Mouse (Mus musculus): Measurements from ENCODE around the gene Cramp1l.
"Not testable (repeated sequence)": the region's sequence is repeated elsewhere in the genome, so short reads cannot be mapped to it uniquely, and the experiment has no call there.

Gene Cramp1l

DNA sequence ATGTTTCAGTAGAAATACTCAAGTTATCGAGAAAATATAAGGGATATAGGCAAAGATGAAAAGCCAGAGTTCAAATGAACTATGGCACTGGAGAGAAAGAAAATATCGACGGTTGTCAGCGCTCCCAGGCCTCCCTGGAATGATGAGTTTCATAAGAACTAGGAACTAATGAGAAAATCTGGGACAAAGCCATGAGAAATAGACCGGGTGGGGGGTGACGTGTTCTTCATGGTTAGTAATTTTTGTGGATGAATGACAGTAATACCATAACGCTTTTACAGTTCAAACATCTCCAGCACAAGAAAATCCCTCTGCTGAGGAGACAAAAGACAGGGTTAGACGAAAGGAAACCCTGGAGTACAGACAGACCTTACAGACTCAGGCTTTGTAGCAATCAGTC, 56.2 kb downstream of the Cramp1l start:
- no peak for DNase-seq (ENCODE audit: low read depth, low spot score)

GRCm38 (mm10) chr17:24953291-24953690, 62.3 kb downstream of the Cramp1l start:
- DNase-seq (ENCODE audit: low read depth, low spot score) = no peak

- DNase-seq (ENCODE audit: low read depth, low spot score) = peak; percentile 56
Measured at GRCm38 (mm10) chr17:24950671-24951070, 64.9 kb downstream of the Cramp1l start.

DNA sequence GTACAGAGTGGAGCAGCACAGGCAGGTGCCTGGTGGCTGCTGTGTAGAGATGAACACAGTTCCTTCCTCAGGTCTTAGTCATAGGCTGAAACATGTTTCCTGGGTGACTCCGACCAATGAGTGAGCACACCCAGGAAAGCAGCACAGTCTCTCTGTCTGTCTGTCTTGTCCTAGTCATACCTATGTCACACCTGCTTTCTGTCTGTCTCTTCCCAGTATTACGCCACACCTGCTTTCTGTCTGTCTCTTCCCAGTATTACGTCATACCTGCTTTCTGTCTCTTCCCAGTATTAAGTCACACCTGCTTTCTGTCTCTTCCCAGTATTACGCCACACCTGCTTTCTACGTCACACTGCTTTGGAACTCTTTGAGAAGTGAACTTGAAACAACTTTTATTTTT, 67.4 kb downstream of the Cramp1l start:
- DNase-seq (ENCODE audit: low read depth, low spot score) = no peak

DNA sequence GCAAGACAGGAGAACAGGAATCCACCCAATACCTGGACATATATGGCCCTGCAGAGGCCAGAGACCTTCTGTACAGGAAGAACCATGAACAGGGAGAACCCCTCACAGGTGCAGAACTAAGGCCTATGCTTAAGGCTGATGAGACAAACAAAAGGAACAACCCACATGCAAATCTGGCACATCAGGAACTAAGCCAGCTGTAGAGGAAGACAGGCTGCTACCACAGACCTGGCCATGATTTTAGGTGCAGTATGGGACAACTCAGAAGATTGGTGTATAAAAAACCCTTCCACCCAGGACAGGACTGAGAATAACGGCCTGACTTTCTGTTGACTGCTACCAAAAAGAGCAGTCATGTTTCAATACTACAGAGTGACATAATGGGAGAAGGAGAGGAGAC, 72.0 kb downstream of the Cramp1l start:
- DNase-seq (ENCODE audit: low read depth, low spot score) = not testable (repeated sequence)

DNA sequence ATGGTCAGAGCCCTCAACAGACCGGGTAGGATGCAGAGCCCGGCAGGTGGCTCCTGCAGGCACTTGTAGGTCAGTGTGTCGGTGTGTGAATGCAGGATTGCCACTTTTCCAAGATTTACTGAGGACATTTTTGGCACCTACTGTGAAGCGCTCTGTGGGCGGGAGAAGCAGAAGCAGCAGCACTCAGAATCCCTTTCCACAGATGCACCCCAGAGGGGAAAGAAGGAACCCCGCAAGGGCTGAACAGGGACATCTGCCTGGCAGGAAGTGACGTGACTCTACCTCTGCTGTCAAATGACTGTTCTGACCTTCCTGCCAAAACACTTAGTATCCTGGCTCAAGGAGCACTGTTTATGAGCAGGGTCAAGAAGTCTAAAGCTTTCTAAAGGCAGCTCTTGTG, 72.6 kb downstream of the Cramp1l start:
- no peak for DNase-seq (ENCODE audit: low read depth, low spot score)

DNA sequence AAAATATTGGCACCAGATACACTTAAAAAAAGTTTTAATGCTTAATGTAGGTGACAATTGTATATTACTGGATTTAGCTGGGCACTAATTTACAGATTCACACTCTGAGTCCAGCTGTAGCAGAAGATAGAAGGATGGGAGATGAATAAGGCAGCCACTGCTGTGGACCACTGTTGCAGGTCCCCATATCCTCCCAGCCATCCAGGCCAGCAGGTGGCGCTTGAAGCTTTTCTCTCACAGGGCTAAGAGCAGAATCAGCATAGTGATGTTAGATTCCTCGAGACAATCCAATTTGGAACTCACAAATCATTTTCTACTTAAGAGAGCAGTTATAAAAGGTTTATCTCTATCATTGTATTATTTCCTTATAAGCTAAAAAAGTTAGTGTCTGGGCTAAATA, 73.1 kb downstream of the Cramp1l start:
- not testable (repeated sequence) for DNase-seq (ENCODE audit: low read depth, low spot score)

DNA sequence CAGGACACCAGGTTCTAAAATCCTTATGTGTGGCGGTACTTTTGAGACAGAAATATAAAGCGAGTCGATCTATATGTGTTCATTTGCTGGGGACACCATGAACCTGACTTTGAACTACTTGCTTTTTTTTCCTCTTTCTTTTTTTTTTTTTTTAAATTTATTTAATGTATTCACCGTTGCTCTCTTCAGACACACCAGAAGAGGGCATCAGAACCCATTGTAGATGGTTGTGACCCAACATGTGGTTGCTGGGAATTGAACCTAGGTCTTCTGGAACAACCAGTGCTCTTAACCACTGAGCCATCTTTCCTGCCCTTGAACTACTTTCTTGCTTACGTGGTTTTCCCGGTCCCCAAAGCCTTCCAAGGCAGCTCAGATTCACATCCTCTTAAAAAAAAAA, 78.3 kb downstream of the Cramp1l start:
- DNase-seq (ENCODE audit: low read depth, low spot score) = no peak

- DNase-seq (ENCODE audit: low read depth, low spot score) = peak; percentile 90
Measured at GRCm38 (mm10) chr17:24936259-24937237, 79.0 kb downstream of the Cramp1l start, which contains the start of gene Mapk8ip3. Gene Mapk8ip3 (minus strand): TSS chr17:24936977.

DNA sequence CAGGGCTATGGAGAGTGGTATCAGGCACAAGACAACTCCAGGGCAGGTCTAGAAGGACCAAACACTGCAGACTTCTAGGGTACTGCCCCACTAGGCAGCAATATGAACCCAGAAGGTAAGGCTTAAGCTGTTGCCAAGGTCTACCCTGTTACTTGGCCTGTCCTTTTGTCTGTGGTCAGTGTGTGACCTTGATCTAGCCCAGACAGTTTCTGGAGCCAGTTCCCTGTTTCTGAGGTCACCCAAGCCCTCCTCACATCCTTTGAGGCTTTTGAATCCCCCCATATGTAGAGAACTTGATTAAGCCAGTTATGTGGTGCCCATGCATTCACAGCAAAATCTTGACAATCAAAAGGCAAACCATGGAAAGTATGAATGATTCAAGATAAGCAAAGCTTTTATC, 79.9 kb downstream of the Cramp1l start:
- no peak for DNase-seq (ENCODE audit: low read depth, low spot score)

DNA sequence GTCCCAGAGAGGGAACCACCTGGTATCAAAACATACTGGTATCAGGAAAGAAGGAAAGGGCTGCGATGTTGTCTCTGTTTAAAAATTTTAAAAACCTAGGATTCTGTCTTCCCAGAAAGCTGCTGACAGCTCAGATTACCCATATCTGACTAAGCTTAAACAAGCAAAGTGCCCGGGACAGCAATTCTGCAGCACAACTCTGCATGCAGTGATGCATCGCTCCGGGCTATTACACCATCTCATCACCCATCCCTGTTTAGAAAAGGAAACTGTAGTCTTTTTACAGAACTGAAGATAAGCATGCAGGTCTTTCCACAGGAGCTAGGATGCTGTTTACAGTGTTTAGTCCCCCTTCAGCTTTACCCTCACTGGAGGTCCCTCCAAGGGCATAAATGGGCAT, 80.7 kb downstream of the Cramp1l start:
- no peak for DNase-seq (ENCODE audit: low read depth, low spot score)

GRCm38 (mm10) chr17:24933163-24933562, 82.4 kb downstream of the Cramp1l start:
- no peak for DNase-seq (ENCODE audit: low read depth, low spot score)

DNA sequence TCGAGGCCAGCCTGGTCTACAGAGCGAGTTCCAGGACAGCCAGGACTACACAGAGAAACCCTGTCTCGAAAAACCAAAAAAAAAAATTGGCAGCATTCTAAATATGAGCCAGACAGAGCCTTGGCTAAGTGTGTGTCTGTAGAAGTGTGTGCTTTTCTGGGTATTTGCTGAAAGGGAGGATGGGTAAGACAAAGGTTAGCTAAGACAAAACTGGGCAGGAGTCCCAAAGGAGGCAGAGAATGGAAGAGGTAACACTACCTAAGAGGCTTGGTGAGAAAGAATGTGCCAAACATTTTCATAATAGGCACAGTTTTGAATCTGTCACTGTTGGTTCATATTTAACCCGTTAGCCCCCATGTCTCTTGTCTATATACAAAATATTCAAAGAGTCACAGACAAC, 83.2 kb downstream of the Cramp1l start:
- no peak for DNase-seq (ENCODE audit: low read depth, low spot score)

DNA sequence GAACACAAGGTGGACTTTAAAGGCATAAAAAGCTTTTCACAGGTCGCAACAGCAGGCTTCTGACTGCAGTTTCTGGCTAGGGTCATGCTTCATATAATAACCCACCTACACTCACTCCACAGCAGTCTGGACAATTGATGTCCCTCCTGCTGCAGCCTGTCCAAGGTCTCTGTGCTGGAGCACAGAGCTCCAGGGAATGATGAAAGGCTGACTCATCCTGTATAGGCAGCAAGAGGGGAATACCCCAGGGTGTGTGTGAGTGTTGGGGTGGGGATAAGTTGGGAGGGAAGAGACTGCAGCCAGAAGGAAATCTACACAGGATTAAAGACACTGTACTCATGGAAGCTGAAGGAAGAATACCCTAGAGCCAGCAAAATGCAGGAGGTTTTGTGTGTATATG, 86.1 kb downstream of the Cramp1l start:
- no peak for DNase-seq (ENCODE audit: low read depth, low spot score)

- no peak for DNase-seq (ENCODE audit: low read depth, low spot score)
Measured at GRCm38 (mm10) chr17:24923246-24923645, 92.3 kb downstream of the Cramp1l start.

- DNase-seq (ENCODE audit: low read depth, low spot score) = no peak
Measured at GRCm38 (mm10) chr17:24913984-24914383, 101.6 kb downstream of the Cramp1l start.
